Mouse (Mus musculus) CD4-positive, CD25-positive, alpha-beta regulatory T cell, adult 2 months (primary cell): Measurements from ENCODE around the gene Itgad.

ENCODE experiments used
- DNase-seq: peaks from one replicate; pipeline ENCODE4 v3.0.0-alpha.2; 2012; ENCODE audit warnings: low read depth, low spot score

The Itgad gene

GRCm38 (mm10) chr7:128243921-128244320 is 89.7 kb downstream of the Itgad start:
- DNase-seq, result no peak

- no peak for DNase-seq
Observed at GRCm38 (mm10) chr7:128244410-128245025, 90.3 kb downstream of the Itgad start.

GRCm38 (mm10) chr7:128245547-128245946 is 91.4 kb downstream of the Itgad start:
- no peak for DNase-seq

- DNase-seq, result no peak
Observed at GRCm38 (mm10) chr7:128246496-128247391, 92.6 kb downstream of the Itgad start, which contains the start of gene Tgfb1i1. Tgfb1i1 (plus strand) TSS chr7:128246812.

- DNase-seq, result peak; percentile 85
Observed at GRCm38 (mm10) chr7:128247443-128247842, 93.3 kb downstream of the Itgad start.

- no peak for DNase-seq
Observed at GRCm38 (mm10) chr7:128248081-128249042, 94.2 kb downstream of the Itgad start.

GRCm38 (mm10) chr7:128249998-128250397 is 95.8 kb downstream of the Itgad start:
- DNase-seq, result no peak

- peak; percentile 14 for DNase-seq
Observed at GRCm38 (mm10) chr7:128251946-128252345, 97.8 kb downstream of the Itgad start.

- DNase-seq, result peak; percentile 66
Observed at GRCm38 (mm10) chr7:128252609-128253008, 98.4 kb downstream of the Itgad start.

- DNase-seq, result no peak
Observed at GRCm38 (mm10) chr7:128254978-128255377, 100.8 kb downstream of the Itgad start.

- DNase-seq, result no peak
Observed at GRCm38 (mm10) chr7:128255757-128256156, 101.6 kb downstream of the Itgad start.

GRCm38 (mm10) chr7:128256783-128257334 is 102.7 kb downstream of the Itgad start:
- DNase-seq, result no peak

- DNase-seq, result no peak
Observed at GRCm38 (mm10) chr7:128265411-128265810, 111.2 kb downstream of the Itgad start, which contains the start of gene Slc5a2. Slc5a2 (plus strand) TSS chr7:128265657.

- DNase-seq, result no peak
Observed at GRCm38 (mm10) chr7:128266056-128266455, 111.9 kb downstream of the Itgad start.

GRCm38 (mm10) chr7:128267391-128267790 is 113.2 kb downstream of the Itgad start:
- DNase-seq, result no peak

- DNase-seq, result no peak
Observed at GRCm38 (mm10) chr7:128267813-128268212, 113.6 kb downstream of the Itgad start.

- no peak for DNase-seq
Observed at GRCm38 (mm10) chr7:128270431-128270850, 116.3 kb downstream of the Itgad start.

GRCm38 (mm10) chr7:128271496-128271895 is 117.3 kb downstream of the Itgad start:
- DNase-seq, result no peak
